Mouse (Mus musculus): ENCODE results near the gene Zbtb48.

DNA sequence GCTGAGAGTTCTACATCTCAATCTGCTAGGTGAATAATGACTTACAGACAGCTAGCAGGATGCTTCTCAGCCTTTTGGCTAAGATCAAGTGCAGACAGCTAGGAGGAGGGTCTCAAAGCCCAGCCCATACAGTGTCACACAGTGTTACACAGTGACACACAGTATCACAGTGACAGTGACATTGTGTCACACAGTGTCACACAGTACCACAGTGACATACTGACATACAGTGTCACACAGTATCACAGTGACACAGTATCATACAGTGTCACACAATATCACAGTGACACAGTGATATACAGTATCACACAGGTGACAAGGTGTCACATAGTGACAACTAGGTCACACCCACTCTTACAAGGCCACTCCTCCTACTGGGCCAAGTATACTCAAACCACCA, 39.8 kb upstream of the Zbtb48 start:
- TF ChIP-seq CTCF (IDR thresholded peaks at IDR 0.05; ENCODE audit: borderline replicate concordance, extremely low read depth, insufficient read depth, insufficient read length) = no peak
- no peak for TF ChIP-seq POLR2A (IDR thresholded peaks at IDR 0.05; ENCODE audit: borderline replicate concordance, extremely low read depth, insufficient read depth, insufficient read length, poor library complexity, severe bottlenecking)
